Mouse (Mus musculus): Measurements from ENCODE around the gene Tas2r135. TPM values are rescaled to one million over a fixed set of nuclear protein-coding genes. Genes with fewer than 3 reads are reported as not detected.

Tas2r135 gene
- polyA plus RNA-seq, 1 experiment = 0.07 TPM

DNA sequence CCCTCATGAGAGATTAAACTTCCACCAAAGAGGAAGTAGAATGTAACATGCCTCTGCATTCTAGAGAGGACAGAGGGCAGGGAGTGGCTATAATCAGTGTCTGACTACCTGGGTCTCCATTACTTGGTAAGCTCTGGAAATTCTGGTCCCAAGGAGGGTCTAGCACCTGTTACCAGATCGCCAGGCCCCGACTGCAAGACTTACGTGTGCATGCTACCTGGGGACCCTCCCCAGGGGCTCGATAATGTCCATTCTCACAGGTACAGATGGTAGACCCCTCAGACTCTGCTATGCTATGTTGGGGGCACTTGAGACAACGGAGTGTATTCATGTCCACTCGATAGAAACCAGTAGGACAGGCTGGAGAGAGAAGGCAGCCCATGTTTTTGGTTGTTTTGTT, 40.0 kb upstream of the Tas2r135 start:
- no peak for DNase-seq (ENCODE audit: low read depth in 1 of 2, low spot score in 2 of 2)
- Histone ChIP-seq H3K4me3 (ENCODE audit: extremely low read depth, insufficient read depth, insufficient read length) (no peak overlapping the region), H3K27ac (ENCODE audit: insufficient read depth, low read length) (no peak overlapping the region), H3K27me3 (ENCODE audit: control insufficient read depth, insufficient read depth, low read length) (no peaks in the 10 kb centered on the region), H3K4me1 (ENCODE audit: control insufficient read depth, insufficient read depth, insufficient read length) (no peaks in the 10 kb centered on the region), H3K36me3 (ENCODE audit: control insufficient read depth, insufficient read depth, low read length) (0 out of 2 replicates have a peak, but pooled peaks cover 1% of the 10 kb centered on the region)
- WGBS = 88% methylated on average over 6 of the region's 6 CpGs
- TF ChIP-seq CTCF (IDR thresholded peaks at IDR 0.05; ENCODE audit: extremely low read depth, insufficient read depth, insufficient read length, insufficient replicate concordance) (no peak), POLR2A (IDR thresholded peaks at IDR 0.05; ENCODE audit: low read depth, low read length) (no peak)

DNA sequence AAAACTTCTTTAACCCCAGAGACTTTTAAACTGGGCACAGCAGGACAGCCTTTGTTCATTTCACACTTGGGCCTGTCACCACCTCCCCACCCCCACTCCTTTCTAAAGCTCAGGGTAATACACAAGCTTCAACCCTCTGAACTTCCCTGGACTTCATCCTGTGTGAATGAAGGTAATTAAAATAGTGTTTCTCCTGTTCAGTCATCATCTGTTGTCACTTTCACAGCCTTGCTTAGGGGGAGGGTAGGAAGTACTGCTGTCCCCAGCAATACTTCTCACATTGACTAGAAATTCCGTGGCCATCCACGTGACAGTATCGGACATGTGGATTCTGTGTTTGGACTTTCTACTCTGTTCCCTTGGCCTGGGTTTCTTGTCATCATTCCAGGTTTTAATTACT, 35.4 kb upstream of the Tas2r135 start:
- Histone ChIP-seq H3K4me1 (ENCODE audit: control insufficient read depth, insufficient read depth, insufficient read length) (peaks cover 7% of the 10 kb centered on the region), H3K27me3 (ENCODE audit: control insufficient read depth, insufficient read depth, low read length) (no peaks in the 10 kb centered on the region), H3K27ac (ENCODE audit: insufficient read depth, low read length) (no peak overlapping the region), H3K36me3 (ENCODE audit: control insufficient read depth, insufficient read depth, low read length) (no peaks in the 10 kb centered on the region), H3K4me3 (ENCODE audit: extremely low read depth, insufficient read depth, insufficient read length) (no peak overlapping the region)
- 73% methylated on average over 3 of the region's 3 CpGs for WGBS
- no peak for DNase-seq (ENCODE audit: low read depth in 1 of 2, low spot score in 2 of 2)
- TF ChIP-seq CTCF (IDR thresholded peaks at IDR 0.05; ENCODE audit: extremely low read depth, insufficient read depth, insufficient read length, insufficient replicate concordance) (no peak), POLR2A (IDR thresholded peaks at IDR 0.05; ENCODE audit: low read depth, low read length) (no peak)

DNA sequence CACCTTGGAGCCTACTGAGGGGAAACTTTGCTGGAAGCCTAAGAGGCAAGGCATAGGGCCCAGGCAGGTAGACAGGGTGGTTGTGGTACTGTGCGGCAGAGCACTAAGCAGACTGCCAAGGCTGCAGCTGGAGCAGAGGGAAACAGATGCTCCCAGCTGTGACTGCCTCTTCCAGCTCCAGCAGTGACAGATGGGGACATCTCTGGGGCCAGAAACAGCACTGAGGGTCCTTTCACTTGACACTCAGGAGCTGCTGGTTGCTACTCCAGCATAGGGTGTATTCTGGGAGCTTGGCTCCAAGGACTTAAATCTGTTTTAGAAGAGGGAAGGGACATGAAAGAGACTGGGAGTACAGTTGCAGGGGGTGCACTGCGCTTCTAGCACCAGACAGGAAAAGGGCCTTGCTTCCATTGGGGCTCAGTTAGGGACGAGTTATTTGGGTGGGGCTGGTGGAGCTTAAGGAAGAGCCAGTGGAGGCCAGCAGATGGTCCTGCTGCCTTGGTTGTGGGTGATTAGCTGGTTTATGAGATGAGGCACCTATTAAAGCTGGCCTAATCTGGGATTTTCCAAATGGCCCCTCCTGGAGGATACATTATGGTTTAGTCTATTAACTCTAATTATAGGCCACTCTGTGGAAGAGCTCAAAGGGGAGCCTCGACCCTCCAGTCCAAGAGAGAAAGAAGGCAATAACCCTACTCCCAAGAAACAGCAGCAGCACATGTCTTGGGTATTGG, 34.4 kb upstream of the Tas2r135 start:
- WGBS = 80% methylated on average over 4 of the region's 4 CpGs
- no peak for DNase-seq (ENCODE audit: low read depth in 1 of 2, low spot score in 2 of 2)
- no peaks in the 10 kb centered on the region for H3K36me3 ChIP-seq (ENCODE audit: control insufficient read depth, insufficient read depth, low read length)
- H3K4me3 ChIP-seq (ENCODE audit: extremely low read depth, insufficient read depth, insufficient read length) = no peak overlapping the region
- H3K27me3 ChIP-seq (ENCODE audit: control insufficient read depth, insufficient read depth, low read length) = no peaks in the 10 kb centered on the region
- H3K4me1 ChIP-seq (ENCODE audit: control insufficient read depth, insufficient read depth, insufficient read length) = peaks cover 7% of the 10 kb centered on the region
- no peak for TF ChIP-seq POLR2A (IDR thresholded peaks at IDR 0.05; ENCODE audit: low read depth, low read length)
- TF ChIP-seq CTCF (IDR thresholded peaks at IDR 0.05; ENCODE audit: extremely low read depth, insufficient read depth, insufficient read length, insufficient replicate concordance) = no peak
- H3K27ac ChIP-seq (ENCODE audit: insufficient read depth, low read length) = no peak overlapping the region

DNA sequence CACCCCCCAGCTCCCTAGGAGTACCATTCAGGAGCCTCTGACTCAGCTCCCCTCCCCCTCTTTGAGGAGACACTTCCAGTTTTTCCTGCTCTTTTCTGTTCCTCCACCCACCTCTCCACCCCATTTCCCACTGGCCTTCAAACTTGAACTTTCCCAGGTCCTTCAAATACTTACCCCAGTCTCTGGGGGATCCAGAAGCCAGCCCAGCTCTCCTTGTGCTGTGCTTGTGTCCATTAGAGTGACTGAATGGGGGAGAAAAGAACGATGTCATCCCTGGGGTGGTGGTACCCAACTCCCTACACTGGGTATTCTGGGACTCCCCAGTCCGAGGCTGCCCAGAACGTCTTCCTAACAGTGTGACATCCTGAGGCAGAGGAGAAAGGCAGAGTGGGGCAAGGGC, 33.2 kb upstream of the Tas2r135 start:
- Histone ChIP-seq H3K27ac (ENCODE audit: insufficient read depth, low read length) (no peak overlapping the region), H3K4me1 (ENCODE audit: control insufficient read depth, insufficient read depth, insufficient read length) (peaks cover 7% of the 10 kb centered on the region), H3K4me3 (ENCODE audit: extremely low read depth, insufficient read depth, insufficient read length) (no peak overlapping the region), H3K27me3 (ENCODE audit: control insufficient read depth, insufficient read depth, low read length) (no peaks in the 10 kb centered on the region), H3K36me3 (ENCODE audit: control insufficient read depth, insufficient read depth, low read length) (no peaks in the 10 kb centered on the region)
- DNase-seq (ENCODE audit: low read depth in 1 of 2, low spot score in 2 of 2) = no peak
- WGBS = 72% methylated on average over 3 of the region's 3 CpGs
- no peak for TF ChIP-seq POLR2A (IDR thresholded peaks at IDR 0.05; ENCODE audit: low read depth, low read length)
- TF ChIP-seq CTCF (IDR thresholded peaks at IDR 0.05; ENCODE audit: extremely low read depth, insufficient read depth, insufficient read length, insufficient replicate concordance) = no peak

DNA sequence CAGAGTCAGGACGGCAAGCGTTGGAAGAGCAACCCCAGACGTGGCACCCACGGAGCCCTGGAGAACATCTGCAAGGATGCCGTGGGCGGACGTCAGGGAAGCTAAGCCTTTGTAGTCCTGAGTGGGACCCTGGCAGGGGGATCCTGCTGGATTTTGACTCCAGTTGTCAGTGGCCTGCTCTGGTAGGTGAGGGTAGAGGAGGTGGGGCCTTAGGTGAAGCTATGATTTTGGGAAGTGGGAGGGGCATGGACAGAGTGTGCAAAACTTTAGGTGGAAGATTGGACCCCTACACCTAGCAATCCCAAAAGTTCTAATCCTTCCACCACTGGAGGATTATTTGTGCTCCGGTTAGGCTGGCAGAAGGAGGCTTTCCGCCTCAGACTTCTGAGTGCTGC, 32.8 kb upstream of the Tas2r135 start:
- Histone ChIP-seq H3K36me3 (ENCODE audit: control insufficient read depth, insufficient read depth, low read length) (no peaks in the 10 kb centered on the region), H3K27ac (ENCODE audit: insufficient read depth, low read length) (no peak overlapping the region), H3K4me1 (ENCODE audit: control insufficient read depth, insufficient read depth, insufficient read length) (peaks cover 7% of the 10 kb centered on the region), H3K27me3 (ENCODE audit: control insufficient read depth, insufficient read depth, low read length) (no peaks in the 10 kb centered on the region), H3K4me3 (ENCODE audit: extremely low read depth, insufficient read depth, insufficient read length) (no peak overlapping the region)
- DNase-seq (ENCODE audit: low read depth in 1 of 2, low spot score in 2 of 2) = no peak
- 87% methylated on average over 9 of the region's 9 CpGs for WGBS
- TF ChIP-seq POLR2A (IDR thresholded peaks at IDR 0.05; ENCODE audit: low read depth, low read length) = no peak
- TF ChIP-seq CTCF (IDR thresholded peaks at IDR 0.05; ENCODE audit: extremely low read depth, insufficient read depth, insufficient read length, insufficient replicate concordance) = no peak

DNA sequence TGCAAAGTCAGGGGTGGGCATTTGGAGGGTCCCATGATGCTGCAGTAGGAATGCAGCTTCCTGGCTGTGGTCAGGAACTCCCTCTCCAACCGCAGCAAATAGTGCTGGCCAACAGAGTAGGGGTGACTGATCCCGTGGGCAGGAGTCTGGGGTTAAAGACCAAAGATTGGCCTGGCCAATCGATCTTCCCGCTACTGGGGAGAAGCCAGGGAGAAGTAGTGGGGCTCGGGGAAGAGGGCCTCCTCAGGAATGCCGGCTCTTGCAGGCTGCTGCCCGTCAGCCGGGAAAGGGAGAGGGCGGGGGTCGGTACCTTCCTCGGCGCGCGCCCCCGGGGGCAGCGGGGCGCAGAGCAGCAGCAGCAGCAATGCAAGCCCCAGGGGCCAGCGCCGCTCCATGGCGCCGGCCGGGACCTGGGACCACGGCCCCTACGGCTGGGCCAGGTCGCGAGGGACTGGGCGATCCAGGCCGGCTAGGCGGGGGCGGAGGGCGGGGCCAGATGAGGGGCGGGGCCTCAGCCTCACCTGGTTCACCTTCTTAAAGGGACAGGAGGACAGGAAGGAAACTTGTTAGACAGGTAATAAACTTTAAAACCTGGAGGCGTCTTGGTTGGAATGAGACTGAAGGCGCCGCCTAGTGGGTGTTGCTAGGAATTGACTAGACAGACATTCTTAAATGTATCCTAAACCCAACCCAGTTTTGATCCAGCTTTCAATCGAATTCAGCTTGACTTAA, 32.3 kb upstream of the Tas2r135 start, which contains the start of gene Epha1:
Gene Epha1 (minus strand): TSS at position 453 of the 732 bp plus-strand sequence.
- Histone ChIP-seq H3K4me1 (ENCODE audit: control insufficient read depth, insufficient read depth, insufficient read length) (peaks cover 7% of the 10 kb centered on the region), H3K27ac (ENCODE audit: insufficient read depth, low read length) (no peak within 1 kb of the TSS), H3K27me3 (ENCODE audit: control insufficient read depth, insufficient read depth, low read length) (no peaks in the 10 kb centered on the region), H3K36me3 (ENCODE audit: control insufficient read depth, insufficient read depth, low read length) (no peaks in the 10 kb centered on the region), H3K4me3 (ENCODE audit: extremely low read depth, insufficient read depth, insufficient read length) (no peak within 1 kb of the TSS; the same call in 1 of the 2 replicates)
- no peak for TF ChIP-seq POLR2A (IDR thresholded peaks at IDR 0.05; ENCODE audit: low read depth, low read length)
- TF ChIP-seq CTCF (IDR thresholded peaks at IDR 0.05; ENCODE audit: extremely low read depth, insufficient read depth, insufficient read length, insufficient replicate concordance) = no peak
- WGBS = 3% methylated on average over 34 of the region's 36 CpGs
- peak in 1 of 2 experiments; percentile 54 for DNase-seq (ENCODE audit: low read depth in 1 of 2, low spot score in 2 of 2)
